Mouse (Mus musculus): Measurements from ENCODE around the gene Batf2. TPM values are rescaled to one million over a fixed set of nuclear protein-coding genes. Genes with fewer than 3 reads are reported as not detected.
A peak's percentile ranks its signal among the peaks of the same experiment; 100 is the strongest.

Gene Batf2
- polyA plus RNA-seq (2015; fragmentation: Nextera tagmentation; extraction: Ambion mirVana): 0.61 and 1.3 TPM in 2 replicates

- H3K36me3 ChIP-seq (ENCODE audit: control insufficient read depth, insufficient read depth): peaks cover 15% of the 10 kb centered on the region
- H3K4me1 ChIP-seq (replicated peaks; ENCODE audit: control insufficient read depth, insufficient read depth, low read length): 0 out of 2 replicates have a peak, but pooled peaks cover 4% of the 10 kb centered on the region
- peak within 1 kb of the TSS; percentile 81 for H3K4me3 ChIP-seq (ENCODE audit: low read depth, low read length)
- H3K4me2 ChIP-seq (replicated peaks; ENCODE audit: low read depth): peak within 1 kb of the TSS; percentile 97
- peak within 1 kb of the TSS; percentile 76 for H3K9ac ChIP-seq (ENCODE audit: low read depth, low read length)
- WGBS: under 1% methylated on average over 68 of the region's 68 CpGs
- peak; percentile 86 for TF ChIP-seq CTCF (IDR thresholded peaks at IDR 0.05; ENCODE audit: low read depth)
- no peaks in the 10 kb centered on the region for H3K27me3 ChIP-seq (replicated peaks; ENCODE audit: control insufficient read depth, insufficient read depth, low read length)
- ATAC-seq: peak; percentile 92
- H3K27ac ChIP-seq (ENCODE audit: low read depth, low read length): peak within 1 kb of the TSS; percentile 92
- H3K9me3 ChIP-seq (ENCODE audit: control insufficient read depth): no peaks in the 10 kb centered on the region
These were observed at the start of gene Batf2 for GRCm38 (mm10) chr19:6140678-6141393. Batf2 (plus strand) TSS chr19:6140983.

GRCm38 (mm10) chr19:6094119-6094518, 46.7 kb upstream of the Batf2 start, which contains the start of gene AC131692.1:
AC131692.1 (plus strand) TSS chr19:6094419.
- H3K9ac ChIP-seq (ENCODE audit: low read depth, low read length): no peak within 1 kb of the TSS
- no peaks in the 10 kb centered on the region for H3K4me1 ChIP-seq (replicated peaks; ENCODE audit: control insufficient read depth, insufficient read depth, low read length)
- H3K9me3 ChIP-seq (ENCODE audit: control insufficient read depth): no peaks in the 10 kb centered on the region
- no peak within 1 kb of the TSS for H3K4me2 ChIP-seq (replicated peaks; ENCODE audit: low read depth)
- H3K27ac ChIP-seq (ENCODE audit: low read depth, low read length): no peak within 1 kb of the TSS
- H3K4me3 ChIP-seq (ENCODE audit: low read depth, low read length): no peak within 1 kb of the TSS
- WGBS: 84% methylated on average over 7 of the region's 7 CpGs
- H3K27me3 ChIP-seq (replicated peaks; ENCODE audit: control insufficient read depth, insufficient read depth, low read length): no peaks in the 10 kb centered on the region
- TF ChIP-seq CTCF (IDR thresholded peaks at IDR 0.05; ENCODE audit: low read depth): no peak
- H3K36me3 ChIP-seq (ENCODE audit: control insufficient read depth, insufficient read depth): peaks cover 22% of the 10 kb centered on the region; the same call in 1 of the 2 replicates
- ATAC-seq: no peak

- Histone ChIP-seq H3K36me3 (ENCODE audit: control insufficient read depth, insufficient read depth) (peaks cover 12% of the 10 kb centered on the region; the same call in 1 of the 2 replicates), H3K4me2 (replicated peaks; ENCODE audit: low read depth) (no peak overlapping the region), H3K27me3 (replicated peaks; ENCODE audit: control insufficient read depth, insufficient read depth, low read length) (no peaks in the 10 kb centered on the region), H3K9me3 (ENCODE audit: control insufficient read depth) (no peaks in the 10 kb centered on the region), H3K4me1 (replicated peaks; ENCODE audit: control insufficient read depth, insufficient read depth, low read length) (no peaks in the 10 kb centered on the region), H3K9ac (ENCODE audit: low read depth, low read length) (no peak overlapping the region), H3K4me3 (ENCODE audit: low read depth, low read length) (no peak overlapping the region), H3K27ac (ENCODE audit: low read depth, low read length) (no peak overlapping the region)
- WGBS: 83% methylated on average over 3 of the region's 3 CpGs
- TF ChIP-seq CTCF (IDR thresholded peaks at IDR 0.05; ENCODE audit: low read depth): no peak
- no peak for ATAC-seq
These were observed 42.9 kb upstream of the Batf2 start for GRCm38 (mm10) chr19:6097847-6098246.

GRCm38 (mm10) chr19:6101186-6101585, 39.6 kb upstream of the Batf2 start:
- Histone ChIP-seq H3K9ac (ENCODE audit: low read depth, low read length) (no peak overlapping the region), H3K4me2 (replicated peaks; ENCODE audit: low read depth) (no peak overlapping the region), H3K4me1 (replicated peaks; ENCODE audit: control insufficient read depth, insufficient read depth, low read length) (0 out of 2 replicates have a peak, but pooled peaks cover 5% of the 10 kb centered on the region), H3K27me3 (replicated peaks; ENCODE audit: control insufficient read depth, insufficient read depth, low read length) (no peaks in the 10 kb centered on the region), H3K9me3 (ENCODE audit: control insufficient read depth) (no peaks in the 10 kb centered on the region), H3K36me3 (ENCODE audit: control insufficient read depth, insufficient read depth) (no peaks in the 10 kb centered on the region), H3K27ac (ENCODE audit: low read depth, low read length) (no peak overlapping the region), H3K4me3 (ENCODE audit: low read depth, low read length) (no peak overlapping the region)
- no peak for TF ChIP-seq CTCF (IDR thresholded peaks at IDR 0.05; ENCODE audit: low read depth)
- 63% methylated on average over 6 of the region's 6 CpGs for WGBS
- no peak for ATAC-seq

GRCm38 (mm10) chr19:6102169-6102853, 38.5 kb upstream of the Batf2 start:
- WGBS: 74% methylated on average over 6 of the region's 6 CpGs
- Histone ChIP-seq H3K9ac (ENCODE audit: low read depth, low read length) (no peak overlapping the region), H3K27ac (ENCODE audit: low read depth, low read length) (no peak overlapping the region), H3K9me3 (ENCODE audit: control insufficient read depth) (no peaks in the 10 kb centered on the region), H3K4me2 (replicated peaks; ENCODE audit: low read depth) (no peak overlapping the region), H3K4me3 (ENCODE audit: low read depth, low read length) (no peak overlapping the region), H3K27me3 (replicated peaks; ENCODE audit: control insufficient read depth, insufficient read depth, low read length) (no peaks in the 10 kb centered on the region), H3K4me1 (replicated peaks; ENCODE audit: control insufficient read depth, insufficient read depth, low read length) (0 out of 2 replicates have a peak, but pooled peaks cover 5% of the 10 kb centered on the region), H3K36me3 (ENCODE audit: control insufficient read depth, insufficient read depth) (no peaks in the 10 kb centered on the region)
- no peak for TF ChIP-seq CTCF (IDR thresholded peaks at IDR 0.05; ENCODE audit: low read depth)
- no peak for ATAC-seq

- no peaks in the 10 kb centered on the region for H3K9me3 ChIP-seq (ENCODE audit: control insufficient read depth)
- no peak overlapping the region for H3K9ac ChIP-seq (ENCODE audit: low read depth, low read length)
- H3K27ac ChIP-seq (ENCODE audit: low read depth, low read length): peak overlapping the region; percentile 31; the same call in 1 of the 2 replicates
- peak; percentile 41 for ATAC-seq
- TF ChIP-seq CTCF (IDR thresholded peaks at IDR 0.05; ENCODE audit: low read depth): no peak
- H3K4me1 ChIP-seq (replicated peaks; ENCODE audit: control insufficient read depth, insufficient read depth, low read length): 0 out of 2 replicates have a peak, but pooled peaks cover 5% of the 10 kb centered on the region
- 34% methylated on average over 4 of the region's 4 CpGs for WGBS
- no peak overlapping the region for H3K4me3 ChIP-seq (ENCODE audit: low read depth, low read length)
- H3K4me2 ChIP-seq (replicated peaks; ENCODE audit: low read depth): peak overlapping the region; percentile 63; the same call in 1 of the 2 replicates
- peaks cover 5% of the 10 kb centered on the region; the same call in 1 of the 2 replicates for H3K36me3 ChIP-seq (ENCODE audit: control insufficient read depth, insufficient read depth)
- no peaks in the 10 kb centered on the region for H3K27me3 ChIP-seq (replicated peaks; ENCODE audit: control insufficient read depth, insufficient read depth, low read length)
These were observed 36.3 kb upstream of the Batf2 start for GRCm38 (mm10) chr19:6104476-6104875.

Data from intestine, postnatal 0 days (tissue).